Mouse (Mus musculus) erythroblast, embryonic 14.5 days (primary cell): ENCODE measurements around the gene Tmco1. TPM values are rescaled to one million over a fixed set of nuclear protein-coding genes. Genes with fewer than 3 reads are reported as not detected.

Source experiments
- H3K27me3 ChIP-seq: 2 replicates; pipeline ENCODE4 v1.6.1; 2012; ENCODE audit warnings: inconsistent platforms; ENCODE audit not compliant: control insufficient read depth
- H3K36me3 ChIP-seq: 2 replicates; pipeline ENCODE4 v1.6.1; 2012; ENCODE audit warnings: mild to moderate bottlenecking, inconsistent platforms; ENCODE audit not compliant: control insufficient read depth
- H3K4me1 ChIP-seq: 2 replicates; pipeline ENCODE4 v1.6.1; 2012; ENCODE audit warnings: inconsistent platforms; ENCODE audit not compliant: control insufficient read depth
- H3K4me3 ChIP-seq: replicated peaks from 2 replicates; pipeline ENCODE3; 2012; ENCODE audit warnings: moderate library complexity, mild to moderate bottlenecking, inconsistent platforms
- H3K9me3 ChIP-seq: 2 replicates; pipeline ENCODE4 v1.6.1; 2012; ENCODE audit warnings: low read length, inconsistent platforms, mixed read lengths; ENCODE audit not compliant: control insufficient read depth
- GATA1 ChIP-seq: IDR thresholded peaks from 2 replicates; pipeline ENCODE4 v1.6.1; 2012; ENCODE audit warnings: low read length, inconsistent platforms, mixed read lengths
- TAL1 ChIP-seq: IDR thresholded peaks from 3 replicates; pipeline ENCODE4 v1.6.1; 2012; ENCODE audit warnings: low read length, inconsistent platforms, mixed read lengths
- polyA plus RNA-seq: library from polyadenylated mRNA; stranded (reverse); fragments of >175 nt; gene quantifications from 2 replicates; pipeline ENCODE4 v1.2.3, GENCODE M21; 2012

Gene Tmco1
- polyA plus RNA-seq, 1 experiment = 2.5 TPM

GRCm38 (mm10) chr1:167290263-167290592 is 17.9 kb upstream of the Tmco1 start:
- H3K4me3 ChIP-seq = no peak overlapping the region
- H3K36me3 ChIP-seq = no peaks in the 10 kb centered on the region
- peaks cover 56% of the 10 kb centered on the region for H3K27me3 ChIP-seq
- no peak for TF ChIP-seq TAL1
- TF ChIP-seq GATA1 = no peak
- H3K4me1 ChIP-seq = peaks cover 48% of the 10 kb centered on the region
- H3K9me3 ChIP-seq = no peaks in the 10 kb centered on the region

- Histone ChIP-seq H3K27me3 (peaks cover 46% of the 10 kb centered on the region), H3K4me1 (peaks cover 44% of the 10 kb centered on the region), H3K9me3 (no peaks in the 10 kb centered on the region), H3K4me3 (no peak overlapping the region), H3K36me3 (no peaks in the 10 kb centered on the region)
- TF ChIP-seq GATA1 (no peak), TAL1 (no peak)
These were observed 16.6 kb upstream of the Tmco1 start for GRCm38 (mm10) chr1:167291610-167292009.

- peaks cover 36% of the 10 kb centered on the region for H3K4me1 ChIP-seq
- no peak overlapping the region for H3K4me3 ChIP-seq
- TF ChIP-seq GATA1 (no peak), TAL1 (no peak)
- no peaks in the 10 kb centered on the region for H3K9me3 ChIP-seq
- peaks cover 38% of the 10 kb centered on the region for H3K27me3 ChIP-seq
- no peaks in the 10 kb centered on the region for H3K36me3 ChIP-seq
These were observed 15.7 kb upstream of the Tmco1 start for GRCm38 (mm10) chr1:167292447-167292846.

- TF ChIP-seq TAL1 = no peak
- no peak for TF ChIP-seq GATA1
- Histone ChIP-seq H3K36me3 (no peaks in the 10 kb centered on the region), H3K27me3 (peaks cover 21% of the 10 kb centered on the region), H3K4me3 (no peak overlapping the region), H3K9me3 (no peaks in the 10 kb centered on the region), H3K4me1 (peaks cover 9% of the 10 kb centered on the region)
These were observed 12.3 kb upstream of the Tmco1 start for GRCm38 (mm10) chr1:167295679-167296402.

- peaks cover 4% of the 10 kb centered on the region for H3K4me1 ChIP-seq
- H3K9me3 ChIP-seq = no peaks in the 10 kb centered on the region
- peaks cover 10% of the 10 kb centered on the region for H3K27me3 ChIP-seq
- H3K36me3 ChIP-seq = no peaks in the 10 kb centered on the region
- TF ChIP-seq TAL1 = no peak
- no peak for TF ChIP-seq GATA1
- no peak overlapping the region for H3K4me3 ChIP-seq
These were observed 8.1 kb upstream of the Tmco1 start for GRCm38 (mm10) chr1:167300122-167300521.

GRCm38 (mm10) chr1:167305501-167306137 is 2.6 kb upstream of the Tmco1 start:
- no peaks in the 10 kb centered on the region for H3K9me3 ChIP-seq
- TF ChIP-seq TAL1 = no peak
- no peak for TF ChIP-seq GATA1
- peaks cover 38% of the 10 kb centered on the region for H3K4me1 ChIP-seq
- peaks cover 12% of the 10 kb centered on the region for H3K36me3 ChIP-seq
- no peak overlapping the region for H3K4me3 ChIP-seq
- peaks cover 6% of the 10 kb centered on the region for H3K27me3 ChIP-seq

GRCm38 (mm10) chr1:167306451-167307240 is 1.5 kb upstream of the Tmco1 start:
- peak overlapping the region; percentile 90 for H3K4me3 ChIP-seq
- H3K4me1 ChIP-seq = peaks cover 41% of the 10 kb centered on the region
- TF ChIP-seq GATA1 (no peak), TAL1 (no peak)
- peaks cover 17% of the 10 kb centered on the region for H3K36me3 ChIP-seq
- peaks cover 6% of the 10 kb centered on the region for H3K27me3 ChIP-seq
- H3K9me3 ChIP-seq = no peaks in the 10 kb centered on the region

GRCm38 (mm10) chr1:167307674-167308073 is 504 bp upstream of the Tmco1 start:
- H3K9me3 ChIP-seq = no peaks in the 10 kb centered on the region
- H3K4me1 ChIP-seq = peaks cover 47% of the 10 kb centered on the region
- no peak for TF ChIP-seq TAL1
- TF ChIP-seq GATA1 = no peak

GRCm38 (mm10) chr1:167312367-167312766 is 4.2 kb downstream of the Tmco1 start:
- Histone ChIP-seq H3K4me3 (no peak overlapping the region), H3K9me3 (no peaks in the 10 kb centered on the region), H3K4me1 (peaks cover 36% of the 10 kb centered on the region), H3K36me3 (peaks cover 65% of the 10 kb centered on the region), H3K27me3 (no peaks in the 10 kb centered on the region)
- TF ChIP-seq TAL1 = no peak
- no peak for TF ChIP-seq GATA1

More at GRCm38 (mm10) chr1:167307674-167308073, 504 bp upstream of the Tmco1 start:
- peaks cover 6% of the 10 kb centered on the region for H3K27me3 ChIP-seq
- peak overlapping the region; percentile 90 for H3K4me3 ChIP-seq
- peaks cover 28% of the 10 kb centered on the region for H3K36me3 ChIP-seq
